Mouse (Mus musculus) embryonic facial prominence, embryonic 14.5 days (tissue): Measurements from ENCODE around the gene Pfdn6. TPM values are rescaled to one million over a fixed set of nuclear protein-coding genes. Genes with fewer than 3 reads are reported as not detected.

Experiments
- ATAC-seq: fragments of 200-750 bp; cut with Nextera tagmentation; 2 replicates; pipeline ENCODE4 v1.8.0; 2017; ENCODE audit warnings: low read depth, moderate number of reproducible peaks, moderate TSS enrichment
- DNase-seq: peaks from one replicate; pipeline ENCODE4 v3.0.0-alpha.2; 2015; ENCODE audit warnings: low spot score
- H3K27ac ChIP-seq: fragments of 300-500 bp; sonication (generic); replicated peaks from 2 replicates; pipeline ENCODE4 v1.5.1; 2014; ENCODE audit warnings: low read depth, mild to moderate bottlenecking, low read length, moderate library complexity
- H3K27me3 ChIP-seq: fragments of 300-500 bp; sonication (generic); replicated peaks from 2 replicates; pipeline ENCODE4 v1.6.1; 2014; ENCODE audit warnings: low read length; ENCODE audit not compliant: control insufficient read depth, insufficient read depth
- H3K36me3 ChIP-seq: fragments of 300-500 bp; sonication (generic); 2 replicates; pipeline ENCODE4 v1.6.1; 2014; ENCODE audit warnings: low read length, mixed read lengths; ENCODE audit not compliant: control insufficient read depth, insufficient read depth
- H3K4me1 ChIP-seq: fragments of 300-500 bp; sonication (generic); 2 replicates; pipeline ENCODE4 v1.6.1; 2014; ENCODE audit warnings: antibody characterized with exemption, low read length; ENCODE audit not compliant: control insufficient read depth, insufficient read depth
- H3K4me2 ChIP-seq: fragments of 300-500 bp; sonication (generic); 2 replicates; pipeline ENCODE4 v1.6.1; 2014; ENCODE audit warnings: low read depth, mild to moderate bottlenecking, low read length, moderate library complexity, mixed read lengths
- H3K4me3 ChIP-seq: fragments of 300-500 bp; sonication (generic); 2 replicates; pipeline ENCODE4 v1.5.1; 2014; ENCODE audit warnings: low read depth, mild to moderate bottlenecking, low read length
- H3K9ac ChIP-seq: fragments of 300-500 bp; sonication (generic); 2 replicates; pipeline ENCODE4 v1.6.1; 2014; ENCODE audit warnings: low read depth, mild to moderate bottlenecking, low read length, moderate library complexity, mixed read lengths
- H3K9me3 ChIP-seq: fragments of 300-500 bp; sonication (generic); 2 replicates; pipeline ENCODE4 v1.6.1; 2016; ENCODE audit warnings: low read length; ENCODE audit not compliant: control insufficient read depth
- WGBS: fragments of 180-500 bp; shearing (Covaris S2); extraction: QIAGEN DNeasy Blood & Tissue Kit; methylation state at CpG from one replicate; pipeline ENCODE4 v1.1.7; 2014; 5-methylcytosine and 5-hydroxymethylcytosine counted together
- polyA plus RNA-seq: library from polyadenylated mRNA; unstranded; fragments of >200 nt; fragmentation: Nextera tagmentation; extraction: Ambion mirVana; gene quantifications from 2 replicates; pipeline ENCODE4 v1.2.1, GENCODE M21; 2014

Gene Pfdn6
- polyA plus RNA-seq, 1 experiment from 2014 or later, result 124 TPM

DNA sequence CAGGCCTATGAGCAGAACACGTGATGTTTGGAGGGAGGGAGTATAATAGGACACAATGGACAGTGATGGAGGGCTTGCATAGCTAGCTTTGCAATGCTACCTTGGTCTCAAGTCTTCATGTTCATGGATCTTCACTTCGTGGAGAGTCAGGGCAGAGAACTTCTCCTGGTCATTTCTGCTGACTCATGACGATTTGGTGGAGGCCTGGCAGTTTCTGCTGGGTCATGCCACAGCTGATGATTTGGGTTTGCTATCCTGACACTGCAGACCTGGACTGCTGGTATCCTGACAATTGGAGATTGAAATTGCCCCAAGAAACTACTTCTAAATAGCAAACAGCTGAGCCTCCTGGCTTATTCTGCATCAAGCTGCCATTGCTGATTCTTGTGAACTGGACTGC lies 33.4 kb upstream of the Pfdn6 start:
- ATAC-seq (no peak), DNase-seq (no peak)
- Histone ChIP-seq H3K4me3 (no peak overlapping the region), H3K27ac (no peak overlapping the region), H3K9me3 (no peaks in the 10 kb centered on the region; the same call in 1 of the 2 replicates), H3K36me3 (no peaks in the 10 kb centered on the region), H3K4me2 (no peak overlapping the region), H3K27me3 (peaks cover 30% of the 10 kb centered on the region), H3K4me1 (no peaks in the 10 kb centered on the region), H3K9ac (no peak overlapping the region)
- 58% methylated on average over 3 of the region's 3 CpGs for WGBS

DNA sequence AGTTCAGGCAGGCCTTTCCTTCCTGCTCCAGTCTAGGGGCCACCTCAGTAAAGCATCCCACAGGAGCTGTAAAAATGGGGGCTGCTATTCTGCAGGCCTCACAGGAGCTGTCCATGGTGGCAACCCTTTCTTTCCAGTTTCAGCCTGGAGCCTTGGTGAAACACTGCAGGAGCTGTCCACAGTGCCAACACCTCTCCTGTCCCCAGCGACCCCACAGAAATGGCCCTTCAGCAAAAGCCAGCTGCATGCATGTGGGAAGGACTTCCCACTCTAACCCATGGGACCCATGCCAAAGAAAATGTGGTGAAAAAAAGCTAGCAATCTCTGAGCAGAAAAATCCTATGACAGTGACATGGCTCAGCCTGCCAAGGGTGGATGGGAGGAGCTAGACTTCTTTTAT lies 32.5 kb upstream of the Pfdn6 start:
- 5% methylated on average over 1 of the region's 1 CpGs for WGBS
- ATAC-seq, result no peak

DNA sequence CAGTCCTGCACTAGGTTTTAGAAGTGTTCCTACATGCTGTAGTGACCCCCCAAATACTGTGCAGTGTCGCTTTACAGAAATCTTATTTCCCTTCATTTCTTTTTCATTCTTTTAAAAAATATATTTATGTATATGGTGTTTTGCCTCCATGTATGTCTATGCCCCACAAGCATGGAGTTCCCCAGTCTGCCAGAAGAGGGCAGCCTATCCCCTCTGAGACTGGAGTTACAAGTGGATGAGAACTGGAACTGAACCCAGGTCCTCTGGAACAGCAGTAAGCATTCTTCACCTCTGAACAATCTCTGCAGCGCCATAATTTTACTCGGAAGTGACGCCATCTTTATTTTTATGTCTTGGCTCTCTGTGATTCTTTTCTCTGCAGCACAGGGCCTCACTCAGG lies 29.3 kb upstream of the Pfdn6 start:
- H3K9ac ChIP-seq, result no peak overlapping the region
- H3K4me2 ChIP-seq, result no peak overlapping the region
- ATAC-seq (no peak), DNase-seq (no peak)
- no peak overlapping the region for H3K4me3 ChIP-seq
- WGBS, result 76% methylated on average over 4 of the region's 4 CpGs
- peaks cover 20% of the 10 kb centered on the region for H3K36me3 ChIP-seq
- H3K27ac ChIP-seq, result no peak overlapping the region
- no peaks in the 10 kb centered on the region for H3K4me1 ChIP-seq
- no peaks in the 10 kb centered on the region for H3K27me3 ChIP-seq
- H3K9me3 ChIP-seq, result no peaks in the 10 kb centered on the region; the same call in 1 of the 2 replicates

More for the DNA sequence above, 32.5 kb upstream of the Pfdn6 start:
- Histone ChIP-seq H3K9me3 (no peaks in the 10 kb centered on the region; the same call in 1 of the 2 replicates), H3K36me3 (no peaks in the 10 kb centered on the region), H3K9ac (no peak overlapping the region), H3K4me2 (no peak overlapping the region), H3K27me3 (peaks cover 22% of the 10 kb centered on the region), H3K4me1 (no peaks in the 10 kb centered on the region), H3K27ac (no peak overlapping the region), H3K4me3 (no peak overlapping the region)
- DNase-seq, result peak; percentile 71

- peak; percentile 42 for DNase-seq
- 29% methylated on average over 5 of the region's 5 CpGs for WGBS
Measured at GRCm38 (mm10) chr17:33968927-33969326, 28.8 kb upstream of the Pfdn6 start.

GRCm38 (mm10) chr17:33968489-33968888 lies 28.3 kb upstream of the Pfdn6 start:
- no peak overlapping the region for H3K4me3 ChIP-seq
- ATAC-seq (peak; percentile 73), DNase-seq (peak; percentile 80)
- H3K9ac ChIP-seq, result no peak overlapping the region
- H3K4me1 ChIP-seq, result no peaks in the 10 kb centered on the region
- H3K27me3 ChIP-seq, result no peaks in the 10 kb centered on the region
- no peaks in the 10 kb centered on the region; the same call in 1 of the 2 replicates for H3K9me3 ChIP-seq
- under 1% methylated on average over 9 of the region's 9 CpGs for whole genome bisulfite sequencing
- peaks cover 22% of the 10 kb centered on the region for H3K36me3 ChIP-seq
- no peak overlapping the region for H3K27ac ChIP-seq
- no peak overlapping the region for H3K4me2 ChIP-seq

More at GRCm38 (mm10) chr17:33968927-33969326, 28.8 kb upstream of the Pfdn6 start:
- H3K4me2 ChIP-seq, result no peak overlapping the region
- H3K27me3 ChIP-seq, result no peaks in the 10 kb centered on the region
- H3K27ac ChIP-seq, result no peak overlapping the region
- no peak overlapping the region for H3K9ac ChIP-seq
- no peak overlapping the region for H3K4me3 ChIP-seq
- peaks cover 20% of the 10 kb centered on the region for H3K36me3 ChIP-seq
- peak; percentile 48; the same call in 1 of the 2 replicates for ATAC-seq
- no peaks in the 10 kb centered on the region for H3K4me1 ChIP-seq
- H3K9me3 ChIP-seq, result no peaks in the 10 kb centered on the region; the same call in 1 of the 2 replicates

DNA sequence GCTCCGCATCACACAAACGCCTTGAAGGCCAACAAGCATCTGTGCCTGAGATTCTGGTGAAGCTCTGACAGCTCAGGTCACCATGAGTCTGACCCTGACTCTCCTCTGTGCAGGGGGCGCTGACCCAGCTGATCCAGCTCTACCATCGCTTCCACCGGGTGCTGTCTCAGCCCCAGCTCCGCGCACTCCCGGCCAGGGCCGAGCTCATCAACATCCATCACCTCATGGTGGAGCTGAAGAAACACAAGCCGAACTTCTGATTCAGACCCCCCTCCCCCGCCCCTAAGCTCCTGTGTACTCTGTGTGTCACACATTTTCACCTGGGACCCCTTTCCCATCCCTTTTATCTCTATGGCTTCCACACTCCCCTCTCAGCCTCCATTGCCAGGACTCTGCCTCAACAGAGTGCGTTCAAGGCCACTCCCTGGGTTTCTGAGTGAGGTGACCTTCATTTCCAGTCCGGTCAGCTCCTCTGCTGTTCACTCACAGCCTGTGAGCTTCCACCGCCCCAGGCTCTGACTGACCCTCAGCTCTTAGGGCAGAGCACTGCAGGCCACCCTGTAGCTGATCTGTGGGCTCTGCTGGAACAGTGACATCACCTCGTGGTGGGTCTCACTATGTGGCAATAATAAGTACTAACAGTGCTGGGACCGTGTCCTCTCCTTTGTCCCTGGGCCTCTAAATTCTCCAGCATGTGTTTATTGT lies 25.9 kb upstream of the Pfdn6 start:
- H3K9me3 ChIP-seq, result no peaks in the 10 kb centered on the region; the same call in 1 of the 2 replicates
- H3K36me3 ChIP-seq, result peaks cover 45% of the 10 kb centered on the region
- no peaks in the 10 kb centered on the region for H3K27me3 ChIP-seq
- no peaks in the 10 kb centered on the region for H3K4me1 ChIP-seq
- no peak overlapping the region for H3K9ac ChIP-seq
- H3K27ac ChIP-seq, result no peak overlapping the region
- H3K4me2 ChIP-seq, result no peak overlapping the region
- no peak overlapping the region for H3K4me3 ChIP-seq
- WGBS, result 89% methylated on average over 16 of the region's 16 CpGs
- DNase-seq, result no peak
- ATAC-seq, result no peak

DNA sequence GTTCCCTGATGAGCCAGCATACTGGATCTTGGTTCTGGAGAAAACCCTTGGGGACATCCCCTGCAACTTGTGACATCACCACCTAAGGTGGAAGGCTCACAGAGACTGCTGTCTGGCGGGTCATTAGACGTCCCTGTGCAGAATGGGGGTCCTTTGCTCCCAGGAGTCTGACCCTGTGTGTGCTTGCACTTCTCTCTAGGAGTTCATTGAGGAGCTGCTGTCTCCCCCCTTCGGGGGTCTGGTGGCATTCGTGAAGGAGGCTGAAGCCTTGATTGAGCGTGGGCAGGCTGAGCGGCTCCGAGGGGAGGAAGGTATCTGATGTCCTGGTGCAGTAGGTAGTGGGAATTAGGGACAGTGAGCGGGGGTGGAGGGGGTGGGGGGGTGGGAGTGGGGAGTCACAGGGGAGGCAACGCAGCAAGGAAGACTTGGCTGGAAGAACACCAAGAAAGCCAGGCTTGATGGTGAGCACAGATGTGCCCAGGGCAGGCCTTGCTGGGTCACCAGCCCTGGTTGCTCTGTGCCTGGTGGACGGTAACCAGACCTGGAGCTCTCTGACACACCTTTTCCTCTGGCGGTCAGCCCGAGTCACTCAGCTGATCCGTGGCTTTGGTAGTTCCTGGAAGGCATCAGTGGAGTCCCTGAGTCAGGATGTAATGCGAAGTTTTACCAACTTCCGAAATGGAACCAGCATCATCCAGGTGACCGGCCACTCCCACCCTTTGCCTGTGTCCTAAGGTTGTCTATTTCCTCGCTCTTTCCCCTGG lies 25.1 kb upstream of the Pfdn6 start:
- no peak overlapping the region for H3K4me3 ChIP-seq
- H3K4me2 ChIP-seq, result no peak overlapping the region
- H3K9ac ChIP-seq, result no peak overlapping the region
- H3K27ac ChIP-seq, result no peak overlapping the region
- no peak for DNase-seq
- no peaks in the 10 kb centered on the region for H3K27me3 ChIP-seq
- H3K4me1 ChIP-seq, result no peaks in the 10 kb centered on the region
- no peaks in the 10 kb centered on the region; the same call in 1 of the 2 replicates for H3K9me3 ChIP-seq
- ATAC-seq, result no peak
- peaks cover 49% of the 10 kb centered on the region for H3K36me3 ChIP-seq
- WGBS, result 89% methylated on average over 13 of the region's 17 CpGs

- no peaks in the 10 kb centered on the region for H3K27me3 ChIP-seq
- no peak overlapping the region for H3K4me3 ChIP-seq
- no peak overlapping the region for H3K4me2 ChIP-seq
- H3K27ac ChIP-seq, result no peak overlapping the region
- no peak for DNase-seq
- no peak for ATAC-seq
- H3K9ac ChIP-seq, result no peak overlapping the region
- H3K36me3 ChIP-seq, result peaks cover 70% of the 10 kb centered on the region
- no peaks in the 10 kb centered on the region for H3K9me3 ChIP-seq
- WGBS, result 91% methylated on average over 7 of the region's 7 CpGs
- H3K4me1 ChIP-seq, result no peaks in the 10 kb centered on the region
Measured at GRCm38 (mm10) chr17:33962876-33963275, 22.7 kb upstream of the Pfdn6 start.
